Mouse (Mus musculus): ENCODE results near the gene Tnfrsf17. TPM values are rescaled to one million over a fixed set of nuclear protein-coding genes. Genes with fewer than 3 reads are reported as not detected.
A peak's percentile ranks its signal among the peaks of the same experiment; 100 is the strongest.

The Tnfrsf17 gene
- polyA plus RNA-seq (2014; fragmentation: Nextera tagmentation; extraction: Ambion mirVana) = not detected in 2 replicates

GRCm38 (mm10) chr16:11313512-11313911 is at the start of gene Tnfrsf17:
TSS of gene Tnfrsf17 (plus strand) at chr16:11313812.
- WGBS (ENCODE audit: insufficient replicate concordance) = 70% methylated on average over 7 of the region's 7 CpGs
- no peak within 1 kb of the TSS for H3K4me3 ChIP-seq (ENCODE audit: low read depth, low read length)
- H3K9me3 ChIP-seq (replicated peaks; ENCODE audit: control insufficient read depth, low read length) = no peaks in the 10 kb centered on the region
- H3K9ac ChIP-seq (ENCODE audit: low read depth, low read length) = no peak within 1 kb of the TSS
- no peak within 1 kb of the TSS for H3K4me2 ChIP-seq
- no peaks in the 10 kb centered on the region for H3K36me3 ChIP-seq (ENCODE audit: control insufficient read depth, insufficient read depth, low read length)
- H3K4me1 ChIP-seq (ENCODE audit: control insufficient read depth, insufficient read depth, low read length) = no peaks in the 10 kb centered on the region
- no peak within 1 kb of the TSS for H3K27ac ChIP-seq (ENCODE audit: low read depth, low read length)
- no peak for ATAC-seq (replicated peaks; ENCODE audit: insufficient number of reproducible peaks, low FRiP score, low TSS enrichment)
- no peaks in the 10 kb centered on the region for H3K27me3 ChIP-seq (ENCODE audit: control insufficient read depth, insufficient read depth, low read length)

- no peak for ATAC-seq (replicated peaks; ENCODE audit: insufficient number of reproducible peaks, low FRiP score, low TSS enrichment)
- 80% methylated on average over 2 of the region's 2 CpGs for WGBS (ENCODE audit: insufficient replicate concordance)
- Histone ChIP-seq H3K36me3 (ENCODE audit: control insufficient read depth, insufficient read depth, low read length) (no peaks in the 10 kb centered on the region), H3K9me3 (replicated peaks; ENCODE audit: control insufficient read depth, low read length) (no peaks in the 10 kb centered on the region), H3K4me2 (no peak overlapping the region), H3K27ac (ENCODE audit: low read depth, low read length) (no peak overlapping the region), H3K27me3 (ENCODE audit: control insufficient read depth, insufficient read depth, low read length) (no peaks in the 10 kb centered on the region), H3K4me1 (ENCODE audit: control insufficient read depth, insufficient read depth, low read length) (no peaks in the 10 kb centered on the region), H3K4me3 (ENCODE audit: low read depth, low read length) (no peak overlapping the region), H3K9ac (ENCODE audit: low read depth, low read length) (no peak overlapping the region)
Observed at GRCm38 (mm10) chr16:11266556-11266955, 47.1 kb upstream of the Tnfrsf17 start.

DNA sequence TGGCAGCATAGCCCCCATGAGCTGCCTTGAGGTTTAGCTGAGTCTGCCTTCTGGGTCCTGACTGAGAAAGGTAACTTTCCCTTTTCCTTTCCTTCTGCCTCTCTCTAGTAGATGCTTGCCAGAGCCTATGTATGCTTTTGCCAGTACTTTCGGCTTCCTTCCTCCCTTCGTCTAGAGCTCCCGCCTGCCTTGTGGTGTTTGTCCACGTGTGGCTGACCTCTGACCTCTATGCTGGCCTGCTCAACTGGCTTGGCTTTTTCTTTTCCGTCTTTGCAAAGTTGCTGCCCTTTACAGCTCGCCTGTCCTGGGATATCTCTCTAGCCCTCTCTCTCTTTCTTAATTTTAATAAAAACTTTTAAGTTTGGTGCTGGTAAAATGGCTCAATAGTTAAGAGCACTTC is 43.8 kb upstream of the Tnfrsf17 start:
- Histone ChIP-seq H3K27me3 (ENCODE audit: control insufficient read depth, insufficient read depth, low read length) (no peaks in the 10 kb centered on the region), H3K4me1 (ENCODE audit: control insufficient read depth, insufficient read depth, low read length) (no peaks in the 10 kb centered on the region), H3K27ac (ENCODE audit: low read depth, low read length) (no peak overlapping the region), H3K4me3 (ENCODE audit: low read depth, low read length) (no peak overlapping the region), H3K4me2 (no peak overlapping the region), H3K36me3 (ENCODE audit: control insufficient read depth, insufficient read depth, low read length) (no peaks in the 10 kb centered on the region), H3K9me3 (replicated peaks; ENCODE audit: control insufficient read depth, low read length) (no peaks in the 10 kb centered on the region), H3K9ac (ENCODE audit: low read depth, low read length) (no peak overlapping the region)
- ATAC-seq (replicated peaks; ENCODE audit: insufficient number of reproducible peaks, low FRiP score, low TSS enrichment) = no peak
- WGBS (ENCODE audit: insufficient replicate concordance) = 43% methylated on average over 6 of the region's 6 CpGs

- H3K9me3 ChIP-seq (replicated peaks; ENCODE audit: control insufficient read depth, low read length) = no peaks in the 10 kb centered on the region
- peak; percentile 83 for ATAC-seq (replicated peaks; ENCODE audit: insufficient number of reproducible peaks, low FRiP score, low TSS enrichment)
- no peak overlapping the region for H3K27ac ChIP-seq (ENCODE audit: low read depth, low read length)
- no peaks in the 10 kb centered on the region for H3K4me1 ChIP-seq (ENCODE audit: control insufficient read depth, insufficient read depth, low read length)
- H3K36me3 ChIP-seq (ENCODE audit: control insufficient read depth, insufficient read depth, low read length) = no peaks in the 10 kb centered on the region
- 55% methylated on average over 2 of the region's 2 CpGs for WGBS (ENCODE audit: insufficient replicate concordance)
- H3K4me3 ChIP-seq (ENCODE audit: low read depth, low read length) = no peak overlapping the region
- no peaks in the 10 kb centered on the region for H3K27me3 ChIP-seq (ENCODE audit: control insufficient read depth, insufficient read depth, low read length)
- no peak overlapping the region for H3K4me2 ChIP-seq
- H3K9ac ChIP-seq (ENCODE audit: low read depth, low read length) = no peak overlapping the region
Observed at GRCm38 (mm10) chr16:11270642-11271041, 43.0 kb upstream of the Tnfrsf17 start.

GRCm38 (mm10) chr16:11271073-11271472 is 42.5 kb upstream of the Tnfrsf17 start:
- Histone ChIP-seq H3K27ac (ENCODE audit: low read depth, low read length) (no peak overlapping the region), H3K4me1 (ENCODE audit: control insufficient read depth, insufficient read depth, low read length) (no peaks in the 10 kb centered on the region), H3K36me3 (ENCODE audit: control insufficient read depth, insufficient read depth, low read length) (no peaks in the 10 kb centered on the region), H3K9ac (ENCODE audit: low read depth, low read length) (no peak overlapping the region), H3K9me3 (replicated peaks; ENCODE audit: control insufficient read depth, low read length) (no peaks in the 10 kb centered on the region), H3K4me2 (no peak overlapping the region), H3K4me3 (ENCODE audit: low read depth, low read length) (no peak overlapping the region), H3K27me3 (ENCODE audit: control insufficient read depth, insufficient read depth, low read length) (no peaks in the 10 kb centered on the region)
- ATAC-seq (replicated peaks; ENCODE audit: insufficient number of reproducible peaks, low FRiP score, low TSS enrichment) = no peak

- Histone ChIP-seq H3K4me2 (no peak overlapping the region), H3K9me3 (replicated peaks; ENCODE audit: control insufficient read depth, low read length) (no peaks in the 10 kb centered on the region), H3K4me3 (ENCODE audit: low read depth, low read length) (no peak overlapping the region), H3K36me3 (ENCODE audit: control insufficient read depth, insufficient read depth, low read length) (no peaks in the 10 kb centered on the region), H3K4me1 (ENCODE audit: control insufficient read depth, insufficient read depth, low read length) (no peaks in the 10 kb centered on the region), H3K9ac (ENCODE audit: low read depth, low read length) (no peak overlapping the region), H3K27me3 (ENCODE audit: control insufficient read depth, insufficient read depth, low read length) (no peaks in the 10 kb centered on the region), H3K27ac (ENCODE audit: low read depth, low read length) (no peak overlapping the region)
- ATAC-seq (replicated peaks; ENCODE audit: insufficient number of reproducible peaks, low FRiP score, low TSS enrichment) = no peak
- 48% methylated on average over 3 of the region's 3 CpGs for WGBS (ENCODE audit: insufficient replicate concordance)
Observed at GRCm38 (mm10) chr16:11276888-11277287, 36.7 kb upstream of the Tnfrsf17 start.

GRCm38 (mm10) chr16:11278778-11279177 is 34.8 kb upstream of the Tnfrsf17 start:
- no peaks in the 10 kb centered on the region for H3K4me1 ChIP-seq (ENCODE audit: control insufficient read depth, insufficient read depth, low read length)
- no peaks in the 10 kb centered on the region for H3K36me3 ChIP-seq (ENCODE audit: control insufficient read depth, insufficient read depth, low read length)
- H3K27me3 ChIP-seq (ENCODE audit: control insufficient read depth, insufficient read depth, low read length) = no peaks in the 10 kb centered on the region
- WGBS (ENCODE audit: insufficient replicate concordance) = 74% methylated on average over 6 of the region's 6 CpGs
- H3K9me3 ChIP-seq (replicated peaks; ENCODE audit: control insufficient read depth, low read length) = no peaks in the 10 kb centered on the region
- ATAC-seq (replicated peaks; ENCODE audit: insufficient number of reproducible peaks, low FRiP score, low TSS enrichment) = no peak
- H3K9ac ChIP-seq (ENCODE audit: low read depth, low read length) = no peak overlapping the region
- no peak overlapping the region for H3K27ac ChIP-seq (ENCODE audit: low read depth, low read length)
- no peak overlapping the region for H3K4me2 ChIP-seq
- no peak overlapping the region for H3K4me3 ChIP-seq (ENCODE audit: low read depth, low read length)

DNA sequence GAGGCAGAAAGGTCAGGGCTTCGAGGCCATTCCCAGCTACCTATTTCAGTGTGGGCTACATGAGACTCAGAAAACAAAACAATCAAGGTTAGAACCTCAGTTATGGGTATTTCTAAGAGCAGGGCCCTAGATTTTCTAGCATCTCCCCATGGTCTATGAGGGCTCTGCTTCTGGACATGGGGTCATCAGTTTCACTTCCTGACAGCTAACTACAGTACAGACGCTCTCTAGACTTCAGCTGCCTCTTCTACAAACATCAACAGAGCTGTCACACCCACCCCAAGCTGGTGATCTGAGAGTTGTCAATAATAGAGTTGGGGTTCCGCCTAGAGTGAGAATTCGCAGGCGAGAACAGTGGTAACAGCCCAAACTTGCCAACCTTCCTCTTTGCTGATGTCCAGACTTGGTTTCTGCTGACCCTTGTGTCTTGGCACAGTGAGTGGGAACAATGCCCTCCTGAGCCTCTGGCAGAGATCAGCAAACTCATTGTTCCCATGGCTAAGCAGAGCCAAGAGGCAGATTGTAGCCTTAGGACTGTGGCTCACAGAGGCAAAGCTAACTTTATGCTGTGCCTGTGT is 30.9 kb upstream of the Tnfrsf17 start:
- ATAC-seq (replicated peaks; ENCODE audit: insufficient number of reproducible peaks, low FRiP score, low TSS enrichment) = no peak
- WGBS (ENCODE audit: insufficient replicate concordance) = 65% methylated on average over 5 of the region's 5 CpGs
- Histone ChIP-seq H3K27me3 (ENCODE audit: control insufficient read depth, insufficient read depth, low read length) (no peaks in the 10 kb centered on the region), H3K4me2 (no peak overlapping the region), H3K4me3 (ENCODE audit: low read depth, low read length) (no peak overlapping the region), H3K27ac (ENCODE audit: low read depth, low read length) (no peak overlapping the region), H3K36me3 (ENCODE audit: control insufficient read depth, insufficient read depth, low read length) (no peaks in the 10 kb centered on the region), H3K4me1 (ENCODE audit: control insufficient read depth, insufficient read depth, low read length) (no peaks in the 10 kb centered on the region), H3K9me3 (replicated peaks; ENCODE audit: control insufficient read depth, low read length) (no peaks in the 10 kb centered on the region), H3K9ac (ENCODE audit: low read depth, low read length) (no peak overlapping the region)

- no peak for ATAC-seq (replicated peaks; ENCODE audit: insufficient number of reproducible peaks, low FRiP score, low TSS enrichment)
Observed at GRCm38 (mm10) chr16:11284881-11285280, 28.7 kb upstream of the Tnfrsf17 start.

More at GRCm38 (mm10) chr16:11284881-11285280, 28.7 kb upstream of the Tnfrsf17 start:
- Histone ChIP-seq H3K27me3 (ENCODE audit: control insufficient read depth, insufficient read depth, low read length) (no peaks in the 10 kb centered on the region), H3K4me2 (no peak overlapping the region), H3K27ac (ENCODE audit: low read depth, low read length) (no peak overlapping the region), H3K9ac (ENCODE audit: low read depth, low read length) (no peak overlapping the region), H3K9me3 (replicated peaks; ENCODE audit: control insufficient read depth, low read length) (0 out of 2 replicates have a peak, but pooled peaks cover under 1% of the 10 kb centered on the region), H3K4me3 (ENCODE audit: low read depth, low read length) (no peak overlapping the region), H3K4me1 (ENCODE audit: control insufficient read depth, insufficient read depth, low read length) (no peaks in the 10 kb centered on the region), H3K36me3 (ENCODE audit: control insufficient read depth, insufficient read depth, low read length) (no peaks in the 10 kb centered on the region)
- 84% methylated on average over 2 of the region's 2 CpGs for WGBS (ENCODE audit: insufficient replicate concordance)
